Mouse (Mus musculus) heart, postnatal 0 days (tissue): ENCODE data around the gene Tmem156. TPM values are rescaled to one million over a fixed set of nuclear protein-coding genes. Genes with fewer than 3 reads are reported as not detected.

Experiments used
- ATAC-seq: fragments of 200-750 bp; cut with Nextera tagmentation; 2 replicates; pipeline ENCODE4 v1.8.0; 2017; ENCODE audit warnings: low read depth, moderate number of reproducible peaks, moderate library complexity; ENCODE audit not compliant: insufficient read depth
- DNase-seq: peaks from one replicate; pipeline ENCODE4 v3.0.0-alpha.2; 2016; ENCODE audit warnings: low spot score
- H3K27ac ChIP-seq: fragments of 300-500 bp; sonication (generic); 2 replicates; pipeline ENCODE4 v1.5.1; 2014; ENCODE audit warnings: low read depth, mild to moderate bottlenecking
- H3K27me3 ChIP-seq: fragments of 300-500 bp; sonication (generic); 2 replicates; pipeline ENCODE4 v1.6.1; 2014; ENCODE audit warnings: low read length, mixed read lengths; ENCODE audit not compliant: control insufficient read depth, insufficient read depth
- H3K36me3 ChIP-seq: fragments of 300-500 bp; sonication (generic); replicated peaks from 2 replicates; pipeline ENCODE4 v1.6.1; 2014; ENCODE audit warnings: low read length, mixed read lengths; ENCODE audit not compliant: control insufficient read depth, insufficient read depth
- H3K4me1 ChIP-seq: fragments of 300-500 bp; sonication (generic); 2 replicates; pipeline ENCODE4 v1.6.1; 2014; ENCODE audit warnings: antibody characterized with exemption; ENCODE audit not compliant: control insufficient read depth, insufficient read depth
- H3K4me2 ChIP-seq: fragments of 300-500 bp; sonication (generic); 2 replicates; pipeline ENCODE4 v1.6.1; 2014; ENCODE audit warnings: low read depth, mild to moderate bottlenecking, low read length, moderate library complexity
- H3K4me3 ChIP-seq: fragments of 300-500 bp; sonication (generic); 2 replicates; pipeline ENCODE4 v1.5.1; 2014; ENCODE audit warnings: low read depth, low read length
- H3K9ac ChIP-seq: fragments of 300-500 bp; sonication (generic); replicated peaks from 2 replicates; pipeline ENCODE4 v1.6.1; 2014; ENCODE audit warnings: low read depth, low read length, mixed read lengths
- H3K9me3 ChIP-seq: fragments of 300-500 bp; sonication (generic); replicated peaks from 2 replicates; pipeline ENCODE4 v1.6.1; 2016; ENCODE audit warnings: low read length; ENCODE audit not compliant: control insufficient read depth
- CTCF ChIP-seq: IDR thresholded peaks from 2 replicates; pipeline ENCODE4 v1.5.1; 2016; ENCODE audit warnings: antibody characterized with exemption, control low read depth, low read depth
- EP300 ChIP-seq: IDR thresholded peaks from 2 replicates; pipeline ENCODE4 v1.6.1; 2016; ENCODE audit warnings: antibody characterized with exemption, low read depth
- WGBS: fragments of 180-500 bp; shearing (Covaris S2); extraction: QIAGEN DNeasy Blood & Tissue Kit; methylation state at CpG from one replicate; pipeline ENCODE4 v1.1.7; 2014; 5-methylcytosine and 5-hydroxymethylcytosine counted together
- polyA plus RNA-seq: library from polyadenylated mRNA; unstranded; fragments of >200 nt; fragmentation: Nextera tagmentation; extraction: Ambion mirVana; gene quantifications from 2 replicates; pipeline ENCODE4 v1.2.1, GENCODE M21; 2015
- total RNA-seq: library from RNA; depleted of rRNA; stranded (reverse); fragments of >200 nt; gene quantifications from 2 replicates; pipeline ENCODE4 v1.2.3, GENCODE M21; 2014; ENCODE audit warnings: low replicate concordance; rRNA removed

Gene Tmem156
- total and polyA plus RNA-seq, 2 experiments from 2014 or later: 0.19 TPM; not detected in 1

- no peak overlapping the region for H3K4me2 ChIP-seq
- DNase-seq (no peak), ATAC-seq (no peak)
- H3K4me3 ChIP-seq: no peak overlapping the region
- 82% methylated on average over 3 of the region's 3 CpGs for WGBS
- peaks cover 26% of the 10 kb centered on the region; the same call in 1 of the 2 replicates for H3K36me3 ChIP-seq
- no peaks in the 10 kb centered on the region for H3K4me1 ChIP-seq
- no peak overlapping the region for H3K9ac ChIP-seq
- H3K9me3 ChIP-seq: no peaks in the 10 kb centered on the region
- TF ChIP-seq EP300: no peak
- TF ChIP-seq CTCF: no peak
- H3K27me3 ChIP-seq: no peaks in the 10 kb centered on the region
- no peak overlapping the region for H3K27ac ChIP-seq
These were observed 76.4 kb downstream of the Tmem156 start for GRCm38 (mm10) chr5:65015508-65015907.

- Histone ChIP-seq H3K27me3 (no peaks in the 10 kb centered on the region), H3K4me2 (no peak overlapping the region), H3K36me3 (peaks cover 52% of the 10 kb centered on the region), H3K9ac (no peak overlapping the region), H3K4me1 (no peaks in the 10 kb centered on the region), H3K9me3 (no peaks in the 10 kb centered on the region), H3K27ac (no peak overlapping the region), H3K4me3 (no peak overlapping the region)
- ATAC-seq (no peak), DNase-seq (no peak)
- TF ChIP-seq CTCF (no peak), EP300 (no peak)
- WGBS: 82% methylated on average over 7 of the region's 7 CpGs
These were observed 79.9 kb downstream of the Tmem156 start for GRCm38 (mm10) chr5:65011901-65012573.

GRCm38 (mm10) chr5:65006011-65006491 lies 85.9 kb downstream of the Tmem156 start:
- no peaks in the 10 kb centered on the region for H3K4me1 ChIP-seq
- ATAC-seq (no peak), DNase-seq (no peak)
- no peak overlapping the region for H3K9ac ChIP-seq
- H3K4me3 ChIP-seq: no peak overlapping the region
- H3K4me2 ChIP-seq: no peak overlapping the region
- H3K27ac ChIP-seq: no peak overlapping the region
- WGBS: 34% methylated on average over 4 of the region's 4 CpGs
- H3K9me3 ChIP-seq: no peaks in the 10 kb centered on the region
- H3K36me3 ChIP-seq: peaks cover 33% of the 10 kb centered on the region
- H3K27me3 ChIP-seq: no peaks in the 10 kb centered on the region
- no peak for TF ChIP-seq EP300
- no peak for TF ChIP-seq CTCF

- peaks cover 27% of the 10 kb centered on the region for H3K36me3 ChIP-seq
- DNase-seq: no peak
- no peaks in the 10 kb centered on the region for H3K4me1 ChIP-seq
- H3K27me3 ChIP-seq: no peaks in the 10 kb centered on the region
- no peak overlapping the region for H3K9ac ChIP-seq
- ATAC-seq: no peak
- TF ChIP-seq CTCF (no peak), EP300 (no peak)
- no peak overlapping the region for H3K4me3 ChIP-seq
- WGBS: 92% methylated on average over 4 of the region's 4 CpGs
- H3K9me3 ChIP-seq: no peaks in the 10 kb centered on the region
- H3K4me2 ChIP-seq: no peak overlapping the region
- H3K27ac ChIP-seq: no peak overlapping the region
These were observed 86.7 kb downstream of the Tmem156 start for GRCm38 (mm10) chr5:65005251-65005650.

Other genes with a start within 250 kb of the Tmem156 start
- gene Tlr1, start 158.6 kb downstream of the Tmem156 start, total RNA-seq: 1.6 TPM in 1 of 2 replicates, not detected in the other
- gene Tlr1, start 158.6 kb downstream of the Tmem156 start, polyA plus RNA-seq: 0.45 and 0.46 TPM in 2 replicates
- gene Tlr6, start 132.0 kb downstream of the Tmem156 start, total RNA-seq: 0.11 and 0.15 TPM in 2 replicates
- 0.30 and 0.41 TPM in 2 replicates for gene Tlr6, start 132.0 kb downstream of the Tmem156 start, polyA plus RNA-seq
- gene Fam114a1, start 122.1 kb downstream of the Tmem156 start, total RNA-seq: 22.7 and 45.2 TPM in 2 replicates
- gene Fam114a1, start 122.1 kb downstream of the Tmem156 start, polyA plus RNA-seq: 22.7 and 23.5 TPM in 2 replicates
- 7.9 and 10.0 TPM in 2 replicates for gene Klhl5, start 15.4 kb upstream of the Tmem156 start, total RNA-seq
- gene Klhl5, start 15.4 kb upstream of the Tmem156 start, polyA plus RNA-seq: 9.7 and 10.1 TPM in 2 replicates
- 1.9 and 3.9 TPM in 2 replicates for gene Wdr19, start 107.6 kb upstream of the Tmem156 start, total RNA-seq
- gene Wdr19, start 107.6 kb upstream of the Tmem156 start, polyA plus RNA-seq: 2.0 and 2.3 TPM in 2 replicates
- 13.3 and 34.9 TPM in 2 replicates for gene Rfc1, start 243.5 kb upstream of the Tmem156 start, total RNA-seq
- 36.7 and 39.4 TPM in 2 replicates for gene Rfc1, start 243.5 kb upstream of the Tmem156 start, polyA plus RNA-seq